ENCODE assay signal across 9 mouse cellular contexts in genomic region chr2:35649708-35650107, GRCm38 (mm10).
DNase-seq lines count a peak whose midpoint lies in the region; ATAC-seq and TF ChIP-seq lines count a peak whose summit lies in the region.
"Had no signal": no experiment of that assay in that cellular context is flagged by ENCODE, and none has a peak within 500 bp of the region (broad histone marks: within the 10 kb centered on the region; RNA-seq: fewer than 3 reads in every experiment).

No protein-coding gene starts in this region.

- no peak overlapping the region for H3K27ac ChIP-seq in kidney, adult 2 months (ENCODE audit: insufficient read depth, low read depth, low read length)
- H3K27ac ChIP-seq in limb, embryonic 11.5 days (replicated peaks; ENCODE audit: low read depth, low read length), result no peak overlapping the region
- H3K27ac ChIP-seq in midbrain, embryonic 15.5 days, result no peak overlapping the region
- H3K27ac ChIP-seq: liver, embryonic 15.5 days had no signal

- H3K4me3 ChIP-seq in kidney, adult 2 months (ENCODE audit: insufficient read depth, low read depth, low read length), result no peak overlapping the region
- no peak overlapping the region for H3K4me3 ChIP-seq in limb, embryonic 11.5 days (ENCODE audit: low read depth, low read length)
- H3K4me3 ChIP-seq in midbrain, embryonic 15.5 days, result no peak overlapping the region
- H3K4me3 ChIP-seq: liver, embryonic 15.5 days had no signal

- no peaks in the 10 kb centered on the region for H3K9me3 ChIP-seq in limb, embryonic 11.5 days (ENCODE audit: control insufficient read depth, low read length)
- H3K9me3 ChIP-seq in midbrain, embryonic 15.5 days, result no peaks in the 10 kb centered on the region
- H3K9me3 ChIP-seq: liver, embryonic 15.5 days had no signal

- H3K36me3 ChIP-seq in kidney, adult 2 months (ENCODE audit: control insufficient read depth, insufficient read depth, low read length), result no peaks in the 10 kb centered on the region
- H3K36me3 ChIP-seq in limb, embryonic 11.5 days (ENCODE audit: control insufficient read depth, insufficient read depth, low read length), result peaks cover 5% of the 10 kb centered on the region; the same call in 1 of the 2 replicates
- H3K36me3 ChIP-seq in midbrain, embryonic 15.5 days (replicated peaks), result no peaks in the 10 kb centered on the region
- H3K36me3 ChIP-seq: liver, embryonic 15.5 days had no signal

- H3K4me1 ChIP-seq in kidney, adult 2 months (ENCODE audit: control insufficient read depth, insufficient read depth, low read length), result peaks cover 4% of the 10 kb centered on the region; the same call in 1 of the 2 replicates
- peaks cover 12% of the 10 kb centered on the region for H3K4me1 ChIP-seq in limb, embryonic 11.5 days (ENCODE audit: control insufficient read depth, insufficient read depth, low read length)
- peaks cover 3% of the 10 kb centered on the region; the same call in 1 of the 2 replicates for H3K4me1 ChIP-seq in midbrain, embryonic 15.5 days

- 36% methylated on average over 4 of the region's 4 CpGs for WGBS in kidney, adult 2 months
- 36% methylated on average over 4 of the region's 4 CpGs for WGBS in limb, embryonic 11.5 days
- WGBS in midbrain, embryonic 15.5 days, result 42% methylated on average over 4 of the region's 4 CpGs

- peak; percentile 94 for TF ChIP-seq CTCF in kidney, adult 2 months (conservative IDR thresholded peaks at IDR 0.05; ENCODE audit: insufficient read depth, insufficient read length, low read depth, low read length)

- DNase-seq in adrenal gland, adult 2 months, result peak; percentile 88
- peak; percentile 81 for DNase-seq in embryo, embryonic 10 days (ENCODE audit: low spot score)
- peak; percentile 83 to 97 for DNase-seq in heart, adult 18-20 months
- peak; percentile 84 for DNase-seq in kidney, adult 2 months
- peak; percentile 85 for DNase-seq in limb, embryonic 11.5 days (ENCODE audit: low spot score)
- DNase-seq in spleen, adult 12 weeks (ENCODE audit: low spot score), result peak; percentile 26

- H3K4me2 ChIP-seq in limb, embryonic 11.5 days (ENCODE audit: low read depth, severe bottlenecking), result no peak overlapping the region
- no peak overlapping the region for H3K4me2 ChIP-seq in midbrain, embryonic 15.5 days
- H3K4me2 ChIP-seq: liver, embryonic 15.5 days had no signal

- no peak overlapping the region for H3K9ac ChIP-seq in limb, embryonic 11.5 days (ENCODE audit: low read length)
- H3K9ac ChIP-seq in midbrain, embryonic 15.5 days, result no peak overlapping the region
- H3K9ac ChIP-seq: liver, embryonic 15.5 days had no signal

- no peak for ATAC-seq in limb, embryonic 11.5 days (ENCODE audit: insufficient number of reproducible peaks, low FRiP score, low TSS enrichment, low read depth)
- ATAC-seq in midbrain, embryonic 15.5 days (replicated peaks), result peak; percentile 24; the same call in 1 of the 2 replicates
- ATAC-seq in erythroid progenitor cell, adult 5-6 weeks (replicated peaks; ENCODE audit: low FRiP score, poor library complexity, severe bottlenecking), result no peak

- H3K27me3 ChIP-seq in kidney, adult 2 months (replicated peaks; ENCODE audit: control insufficient read depth, insufficient read depth, low read length), result no peaks in the 10 kb centered on the region
- H3K27me3 ChIP-seq in limb, embryonic 11.5 days (ENCODE audit: control insufficient read depth, insufficient read depth, low read length), result no peaks in the 10 kb centered on the region
- H3K27me3 ChIP-seq in midbrain, embryonic 15.5 days (replicated peaks), result no peaks in the 10 kb centered on the region
- H3K27me3 ChIP-seq: liver, embryonic 15.5 days had no signal

- TF ChIP-seq POLR2A in kidney, adult 2 months (IDR thresholded peaks at IDR 0.05; ENCODE audit: low read depth, low read length), result no peak

Comparison
In these comparisons a context has a peak if more than half of its experiments do, and no peak if none do; other contexts are left out.
1. DNase-seq: peak in every context shown above with its lines; median percentile 90 in heart, adult 18-20 months; 88 in adrenal gland, adult 2 months; 85 in limb, embryonic 11.5 days; 84 in kidney, adult 2 months; 81 in embryo, embryonic 10 days; 26 in spleen, adult 12 weeks.